Mouse (Mus musculus) liver, adult 2 months (tissue): ENCODE measurements at regions not wholly inside any gene's neighbourhood (a gene's known extent, or its start where the extent isn't known, plus 50 kb on each side); places are given as distances from the start of the nearest gene placed in this dataset.

Experiments
- DNase-seq: peaks from one replicate; pipeline ENCODE4 v3.0.0-alpha.2; 2011; ENCODE audit warnings: low read depth, low spot score; ENCODE audit errors: extremely low read depth
- H3K27ac ChIP-seq: fragments of 200-500 bp; replicated peaks from 2 replicates; pipeline ENCODE4 v1.5.1; 2012; ENCODE audit warnings: low read depth, mild to moderate bottlenecking, control low read depth, inconsistent platforms, low read length; ENCODE audit not compliant: insufficient read depth
- H3K27me3 ChIP-seq: fragments of 200-500 bp; 2 replicates; pipeline ENCODE4 v1.6.1; 2012; ENCODE audit warnings: mild to moderate bottlenecking, moderate library complexity, low read length, inconsistent platforms; ENCODE audit not compliant: control insufficient read depth, insufficient read depth
- H3K36me3 ChIP-seq: fragments of 200-500 bp; 2 replicates; pipeline ENCODE4 v1.6.1; 2012; ENCODE audit warnings: low read length, inconsistent platforms; ENCODE audit not compliant: control insufficient read depth, insufficient read depth
- H3K4me1 ChIP-seq: fragments of 200-500 bp; 2 replicates; pipeline ENCODE4 v1.6.1; 2011; ENCODE audit warnings: low read length; ENCODE audit not compliant: control insufficient read depth, insufficient read depth
- H3K4me3 ChIP-seq: fragments of 200-500 bp; 2 replicates; pipeline ENCODE4 v1.5.1; 2011; ENCODE audit warnings: low read depth, mild to moderate bottlenecking, control low read depth, low read length, moderate library complexity; ENCODE audit not compliant: insufficient read depth
- H3K79me2 ChIP-seq: fragments of 200-500 bp; 2 replicates; pipeline ENCODE4 v1.6.1; 2012; ENCODE audit warnings: inconsistent platforms, mild to moderate bottlenecking, low read length, moderate library complexity; ENCODE audit not compliant: control insufficient read depth, insufficient read depth
- H3K9ac ChIP-seq: fragments of 200-500 bp; 2 replicates; pipeline ENCODE4 v1.6.1; 2012; ENCODE audit warnings: low read depth, mild to moderate bottlenecking, control low read depth, inconsistent platforms, low read length
- CTCF ChIP-seq: fragments of 200-500 bp; IDR thresholded peaks from 2 replicates; pipeline ENCODE4 v1.5.1; 2011; ENCODE audit warnings: low read depth, low read length, control low read depth
- POLR2A ChIP-seq: fragments of 200-500 bp; IDR thresholded peaks from 2 replicates; pipeline ENCODE4 v1.6.1; 2011; ENCODE audit warnings: low read length, control low read depth; ENCODE audit not compliant: insufficient read depth; ENCODE audit errors: extremely low read depth
- WGBS: fragments of 180-500 bp; shearing (Covaris S2); methylation state at CpG from one replicate; pipeline ENCODE4 v1.1.7; 2018; 5-methylcytosine and 5-hydroxymethylcytosine counted together

DNA sequence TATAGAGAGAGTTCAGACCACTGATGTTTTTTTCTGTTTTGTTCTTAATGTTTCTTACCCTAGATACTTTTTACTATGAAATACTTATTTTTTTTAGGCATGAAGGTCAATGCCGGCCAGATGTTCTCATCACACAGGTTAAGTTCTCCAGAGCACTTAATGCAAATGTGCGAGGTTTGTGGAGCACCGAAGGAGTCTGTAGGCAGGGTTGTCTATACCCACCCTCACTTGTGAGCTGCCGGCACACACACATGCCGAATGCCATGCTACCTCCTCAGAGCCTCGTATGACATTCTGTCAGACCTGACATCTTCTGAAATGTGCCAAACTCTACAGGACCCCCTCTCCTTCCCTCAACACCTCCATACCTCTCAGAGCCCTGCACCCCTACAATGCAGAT is 80.5 kb upstream of the Ccn6 start:
- WGBS = 93% methylated on average over 6 of the region's 6 CpGs
- no peak overlapping the region for H3K27ac ChIP-seq
- H3K4me3 ChIP-seq = no peak overlapping the region
- DNase-seq = no peak
- TF ChIP-seq CTCF (no peak), POLR2A (no peak)
- no peaks in the 10 kb centered on the region for H3K36me3 ChIP-seq
- no peak overlapping the region for H3K9ac ChIP-seq
- peaks cover 2% of the 10 kb centered on the region for H3K4me1 ChIP-seq
- H3K79me2 ChIP-seq = no peaks in the 10 kb centered on the region
- H3K27me3 ChIP-seq = no peaks in the 10 kb centered on the region

DNA sequence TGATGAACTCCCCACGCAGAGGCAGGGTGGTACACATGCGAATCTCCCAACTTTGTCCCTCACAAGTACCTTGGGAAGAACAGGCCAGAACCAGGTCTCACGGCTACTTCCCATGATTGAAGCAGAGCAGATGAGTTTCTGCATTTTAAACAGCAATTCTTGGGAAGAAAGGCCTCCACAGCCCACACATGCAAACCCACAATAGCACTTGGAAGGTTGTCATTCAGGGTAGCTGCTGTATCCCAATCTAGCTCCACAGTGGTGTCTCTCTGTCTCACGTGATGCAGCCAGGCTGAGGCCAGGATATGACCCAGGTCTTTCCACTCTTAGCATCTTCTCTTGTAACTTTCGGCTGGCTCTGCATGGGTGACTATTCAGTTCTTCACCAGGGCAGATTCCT is 78.8 kb upstream of the Ccn6 start:
- TF ChIP-seq CTCF = no peak
- no peak for TF ChIP-seq POLR2A
- Histone ChIP-seq H3K27ac (no peak overlapping the region), H3K27me3 (no peaks in the 10 kb centered on the region), H3K4me3 (no peak overlapping the region), H3K4me1 (peaks cover 2% of the 10 kb centered on the region), H3K36me3 (no peaks in the 10 kb centered on the region), H3K79me2 (no peaks in the 10 kb centered on the region), H3K9ac (no peak overlapping the region)
- DNase-seq = no peak
- WGBS = 94% methylated on average over 5 of the region's 5 CpGs

DNA sequence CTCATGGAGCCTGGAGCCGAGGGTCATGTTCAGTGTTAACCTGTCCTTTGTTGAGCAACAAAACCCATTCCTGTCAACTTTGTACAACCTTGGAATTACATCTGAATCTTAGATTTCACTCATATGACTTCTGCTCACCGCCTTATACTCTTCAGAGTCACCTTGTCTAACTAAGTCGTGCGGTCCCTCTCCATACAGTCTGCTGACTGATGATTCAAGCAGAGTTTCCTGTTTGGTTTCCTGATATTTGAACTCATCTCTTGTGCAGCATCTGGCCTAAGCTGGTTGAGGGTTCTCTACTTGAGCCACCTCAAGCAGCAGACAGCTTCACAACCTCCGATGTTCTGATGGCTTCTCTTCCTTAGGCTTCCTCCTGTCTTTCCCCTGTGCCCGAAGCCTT is 78.3 kb upstream of the Ccn6 start:
- Histone ChIP-seq H3K27ac (no peak overlapping the region), H3K27me3 (no peaks in the 10 kb centered on the region), H3K4me1 (peaks cover 2% of the 10 kb centered on the region), H3K9ac (no peak overlapping the region), H3K36me3 (no peaks in the 10 kb centered on the region), H3K79me2 (no peaks in the 10 kb centered on the region), H3K4me3 (no peak overlapping the region)
- no peak for TF ChIP-seq POLR2A
- TF ChIP-seq CTCF = no peak
- DNase-seq = no peak
- WGBS = 85% methylated on average over 6 of the region's 6 CpGs

DNA sequence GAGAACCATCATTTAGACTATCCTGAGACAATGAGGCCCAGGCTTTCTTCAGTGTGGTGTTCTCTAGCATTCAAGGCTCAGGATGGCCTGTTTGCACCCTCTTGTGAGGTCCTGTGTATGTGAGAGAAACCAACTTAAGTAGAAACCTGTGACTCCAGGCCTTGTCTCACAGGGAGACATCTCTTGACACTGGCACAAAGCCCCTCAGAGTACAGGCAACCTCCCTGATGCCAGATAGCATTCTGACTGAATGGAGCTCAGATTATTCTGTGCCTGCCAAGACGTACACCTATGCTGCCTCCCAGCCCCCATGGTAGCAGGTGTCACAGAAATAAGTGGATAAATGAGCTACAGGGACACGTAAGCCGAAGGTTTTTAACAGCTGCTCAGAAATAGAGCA is 77.9 kb upstream of the Ccn6 start:
- no peak overlapping the region for H3K27ac ChIP-seq
- H3K4me1 ChIP-seq = peaks cover 2% of the 10 kb centered on the region
- H3K79me2 ChIP-seq = no peaks in the 10 kb centered on the region
- no peak overlapping the region for H3K4me3 ChIP-seq
- TF ChIP-seq POLR2A (no peak), CTCF (no peak)
- no peak for DNase-seq
- H3K36me3 ChIP-seq = no peaks in the 10 kb centered on the region
- no peak overlapping the region for H3K9ac ChIP-seq
- H3K27me3 ChIP-seq = no peaks in the 10 kb centered on the region
- WGBS = 92% methylated on average over 3 of the region's 3 CpGs

DNA sequence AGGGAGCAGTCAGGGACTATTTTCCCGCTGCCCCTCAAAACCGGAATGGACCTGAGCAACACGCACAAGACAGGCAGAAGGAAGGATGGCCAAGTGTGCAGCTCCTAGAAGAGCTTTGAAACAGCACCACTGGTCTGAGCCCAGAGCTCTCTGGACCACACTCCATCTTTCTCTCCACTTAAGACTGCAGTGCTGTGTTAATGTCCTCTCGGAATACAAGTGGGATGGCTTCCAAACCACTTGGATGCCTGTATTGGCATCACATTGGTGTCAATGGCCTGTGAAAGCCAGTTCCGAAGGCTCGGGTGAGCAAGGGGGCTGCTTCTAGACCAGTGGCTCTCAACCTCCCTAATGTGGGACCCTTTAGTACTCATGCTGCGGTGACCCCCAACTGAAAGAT is 77.4 kb upstream of the Ccn6 start:
- TF ChIP-seq CTCF (no peak), POLR2A (no peak)

DNA sequence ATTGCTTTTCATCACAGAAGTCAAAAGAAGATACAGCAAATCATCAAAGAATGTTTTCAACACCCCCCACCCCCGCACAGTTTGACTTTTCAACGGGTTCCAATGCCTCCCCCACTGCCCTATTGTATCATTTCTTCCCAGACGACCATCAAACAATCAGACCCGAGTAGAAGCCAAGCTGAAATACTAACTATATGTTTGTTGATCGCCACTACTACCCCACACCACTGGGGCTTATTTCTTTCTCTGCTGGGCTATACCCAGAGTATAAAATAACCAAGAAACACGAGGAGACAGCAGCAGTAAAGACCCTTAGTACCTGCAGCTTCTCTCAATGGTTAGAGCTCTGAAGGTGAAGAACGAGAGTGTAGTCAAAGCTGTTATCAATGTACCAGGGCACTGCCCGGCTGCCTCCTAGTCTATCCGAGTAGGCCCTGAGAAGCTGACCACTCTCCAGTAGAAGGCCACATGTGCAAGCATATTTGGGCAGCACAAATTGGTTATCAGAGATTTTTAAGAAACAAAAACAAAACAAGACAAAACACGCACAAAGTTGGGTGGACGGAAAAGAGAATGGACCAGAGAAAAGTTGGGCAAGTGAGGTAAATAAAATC is 76.7 kb upstream of the Ccn6 start:
- no peak for DNase-seq
- Histone ChIP-seq H3K4me3 (no peak overlapping the region), H3K36me3 (no peaks in the 10 kb centered on the region), H3K79me2 (no peaks in the 10 kb centered on the region), H3K4me1 (peaks cover 2% of the 10 kb centered on the region), H3K9ac (no peak overlapping the region), H3K27me3 (no peaks in the 10 kb centered on the region), H3K27ac (no peak overlapping the region)
- no peak for TF ChIP-seq CTCF
- 59% methylated on average over 11 of the region's 11 CpGs for WGBS

More for the DNA sequence above, 77.4 kb upstream of the Ccn6 start:
- H3K9ac ChIP-seq = no peak overlapping the region
- no peaks in the 10 kb centered on the region for H3K27me3 ChIP-seq
- H3K27ac ChIP-seq = no peak overlapping the region
- no peaks in the 10 kb centered on the region for H3K36me3 ChIP-seq
- peaks cover 2% of the 10 kb centered on the region for H3K4me1 ChIP-seq
- H3K79me2 ChIP-seq = no peaks in the 10 kb centered on the region
- H3K4me3 ChIP-seq = no peak overlapping the region
- DNase-seq = no peak
- WGBS = 95% methylated on average over 7 of the region's 7 CpGs
